Mouse (Mus musculus) left cerebral cortex, postnatal 4 days (tissue): Measurements from ENCODE around the gene Cdh15. TPM values are rescaled to one million over a fixed set of nuclear protein-coding genes. Genes with fewer than 3 reads are reported as not detected.

Experiments used
- DNase-seq: peaks from one replicate; pipeline ENCODE4 v3.0.0-alpha.2; 2022
- intact Hi-C: fragments of 180-260 bp; cut with DNase I; formaldehyde crosslinking; loops from one replicate; pipeline ENCODE4 v1.15.1; 2025
- total RNA-seq, 2 experiments: library from RNA; stranded (reverse); gene quantifications; 2 replicates each; pipeline ENCODE4 v1.2.3; 2021

The Cdh15 gene
- total RNA-seq, 2 experiments from 2014 or later: 1.2 to 1.7 TPM

DNA sequence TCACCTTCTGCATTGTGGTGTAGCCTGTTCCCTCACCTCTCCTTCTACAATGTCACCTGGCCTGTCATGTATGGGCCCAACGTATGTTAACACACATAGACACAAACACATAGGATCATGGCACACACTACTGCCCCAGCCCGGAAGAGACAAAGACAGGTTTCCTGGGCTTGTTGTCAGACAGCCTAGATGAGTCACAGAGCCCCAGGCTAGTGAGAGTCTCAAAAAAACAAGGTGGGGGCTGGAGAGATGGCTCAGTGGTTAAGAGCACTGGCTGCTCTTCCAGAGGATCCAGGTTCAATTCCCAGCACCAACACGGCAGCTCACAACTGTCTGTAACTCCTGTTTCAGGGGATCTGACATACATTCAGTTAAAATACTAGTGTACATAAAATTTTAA is 30.5 kb downstream of the Cdh15 start:
- DNase-seq: no peak
- intact Hi-C loops: no loop called here

DNA sequence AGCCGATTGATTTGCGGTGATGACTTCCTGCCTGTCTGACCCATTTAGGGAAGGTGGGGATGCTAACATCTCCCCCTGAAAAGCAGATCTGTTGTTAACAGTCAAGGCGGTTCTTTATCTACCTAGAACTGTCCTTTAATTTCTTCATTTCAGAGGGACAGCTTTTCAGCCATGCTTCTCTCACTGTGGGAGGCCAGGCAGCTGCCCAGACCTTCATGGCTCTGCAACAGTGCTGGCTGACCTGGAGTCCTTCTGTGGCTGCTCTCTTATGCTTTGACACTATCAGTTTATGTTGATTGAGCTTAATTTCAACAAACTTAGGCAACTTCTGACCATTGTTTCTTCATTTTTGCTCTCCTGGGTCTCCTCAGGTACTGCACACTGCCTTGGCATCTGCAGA is 32.5 kb downstream of the Cdh15 start:
- intact Hi-C loops: no loop called here
- no peak for DNase-seq

DNA sequence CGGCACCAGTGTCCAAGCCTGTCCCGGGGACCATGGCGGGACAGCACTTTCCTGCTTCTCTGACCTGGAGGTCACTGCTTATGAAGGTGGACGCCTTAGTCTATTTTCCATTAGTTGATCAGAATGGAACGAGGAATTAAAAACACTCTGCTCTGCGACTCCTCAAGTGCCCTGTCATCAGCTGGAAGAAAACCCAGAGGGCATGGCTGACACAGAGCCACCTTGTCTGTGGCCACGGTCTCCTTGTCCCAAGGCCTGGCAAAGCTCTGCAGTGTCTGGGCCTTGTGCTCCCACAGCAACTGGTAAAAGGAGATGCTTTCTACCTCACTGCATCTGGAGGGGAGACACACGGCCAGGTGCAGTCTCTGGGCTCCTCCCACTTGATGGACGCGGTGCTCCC is 35.9 kb downstream of the Cdh15 start:
- intact Hi-C loops: no loop called here
- no peak for DNase-seq

DNA sequence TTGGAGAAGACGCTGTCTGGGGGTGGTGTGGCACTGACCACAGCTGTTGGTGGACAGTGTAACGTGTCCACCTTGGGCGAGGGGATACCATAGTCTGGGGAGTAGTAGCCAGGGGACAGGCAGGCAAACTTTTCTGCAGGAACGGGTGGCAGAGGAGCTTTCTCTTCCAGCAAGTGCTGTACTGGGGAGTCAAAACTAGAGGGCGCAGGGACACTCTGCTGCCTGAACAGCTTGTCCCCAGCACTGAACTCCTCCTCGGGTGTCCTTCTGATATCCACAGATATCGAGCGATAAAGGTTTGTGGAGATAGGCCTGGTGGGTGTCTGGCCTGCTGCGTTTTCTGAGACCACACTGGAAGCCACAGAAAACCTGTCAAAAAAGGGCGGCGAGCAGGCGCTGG is 43.7 kb downstream of the Cdh15 start:
- intact Hi-C loops: no loop called here
- DNase-seq: no peak

DNA sequence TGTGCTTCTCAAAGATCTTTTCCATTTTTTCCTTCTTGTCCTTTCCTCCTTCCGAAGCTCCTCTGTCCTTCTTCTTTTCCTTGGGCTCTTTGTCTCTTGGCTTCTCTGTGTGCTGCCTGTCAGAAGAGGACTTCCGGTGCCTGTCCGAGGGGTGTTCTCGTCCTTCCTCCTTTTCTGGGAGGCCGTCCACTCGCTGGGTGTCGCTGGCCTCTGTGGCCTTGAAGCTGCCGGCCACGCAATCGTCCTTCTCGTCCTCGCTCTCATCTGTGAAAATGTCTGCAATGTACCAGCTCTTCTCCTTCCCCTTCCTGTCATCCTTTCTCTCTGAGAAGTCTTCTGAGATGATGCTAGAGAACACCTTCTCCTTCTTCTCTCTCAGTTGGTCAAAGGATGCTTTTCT is 45.7 kb downstream of the Cdh15 start:
- no peak for DNase-seq
- intact Hi-C loops: no loop called here

DNA sequence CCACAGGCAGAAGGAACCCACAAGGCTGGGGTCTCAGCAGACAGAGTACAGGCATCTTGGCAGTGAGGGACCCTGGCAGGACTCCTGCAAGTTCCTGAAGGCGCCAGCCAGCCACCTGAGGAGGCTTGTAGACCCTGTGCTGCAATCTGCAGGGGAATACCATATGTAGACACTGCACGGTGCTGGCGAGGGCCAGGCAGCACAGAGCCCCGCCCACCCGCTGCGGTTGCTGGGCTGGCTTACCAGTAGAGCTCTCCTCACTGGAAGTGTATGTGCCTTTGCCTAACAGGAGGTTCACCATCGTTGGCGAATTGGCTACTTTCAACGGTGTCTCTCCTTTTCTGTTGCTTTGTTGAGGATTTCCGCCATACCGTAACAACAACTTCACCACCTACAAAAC is 48.6 kb downstream of the Cdh15 start:
- DNase-seq: no peak
- intact Hi-C loops: no loop called here

DNA sequence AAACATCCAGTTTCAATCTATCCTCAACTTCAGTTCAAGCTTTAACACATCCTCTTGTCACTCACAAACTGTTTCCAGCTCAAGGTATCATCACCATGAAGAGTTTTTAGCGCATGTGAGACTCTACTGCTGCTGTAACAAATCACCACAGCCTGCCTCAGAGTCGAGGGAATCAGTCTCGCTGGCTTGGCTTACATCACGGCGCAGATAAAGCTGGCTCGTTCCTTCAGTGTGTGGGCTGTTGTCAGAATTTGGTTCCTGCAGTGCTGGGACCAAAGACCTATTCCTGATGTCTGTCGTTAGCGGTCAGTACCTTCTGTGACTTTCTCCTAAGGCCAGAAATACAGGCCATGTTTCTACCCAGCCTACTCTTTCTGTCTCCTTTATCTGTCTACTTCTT is 49.4 kb downstream of the Cdh15 start:
- DNase-seq: no peak

DNA sequence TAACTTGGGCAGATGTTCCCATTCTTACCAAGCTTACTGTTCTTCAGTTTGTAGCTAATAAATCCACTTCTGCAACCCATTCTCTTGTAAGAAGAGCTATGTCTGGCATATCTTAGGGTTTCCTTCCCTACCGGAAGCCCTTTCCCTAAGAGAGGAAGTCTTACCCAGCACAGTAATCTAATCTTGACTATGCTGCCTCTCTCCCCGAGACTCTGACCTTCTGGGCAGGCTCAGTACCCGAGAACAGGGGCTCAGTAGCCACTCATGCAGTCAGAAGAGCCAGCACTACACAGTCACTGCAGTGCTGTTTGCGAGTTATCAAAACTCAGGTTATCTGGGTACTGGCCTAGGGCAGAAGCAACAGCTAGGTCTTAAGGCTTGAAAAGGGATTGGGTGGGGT is 50.3 kb downstream of the Cdh15 start:
- intact Hi-C loops: no loop called here
- DNase-seq: no peak

More for the DNA sequence above, 49.4 kb downstream of the Cdh15 start:
- intact Hi-C loops: no loop called here

DNA sequence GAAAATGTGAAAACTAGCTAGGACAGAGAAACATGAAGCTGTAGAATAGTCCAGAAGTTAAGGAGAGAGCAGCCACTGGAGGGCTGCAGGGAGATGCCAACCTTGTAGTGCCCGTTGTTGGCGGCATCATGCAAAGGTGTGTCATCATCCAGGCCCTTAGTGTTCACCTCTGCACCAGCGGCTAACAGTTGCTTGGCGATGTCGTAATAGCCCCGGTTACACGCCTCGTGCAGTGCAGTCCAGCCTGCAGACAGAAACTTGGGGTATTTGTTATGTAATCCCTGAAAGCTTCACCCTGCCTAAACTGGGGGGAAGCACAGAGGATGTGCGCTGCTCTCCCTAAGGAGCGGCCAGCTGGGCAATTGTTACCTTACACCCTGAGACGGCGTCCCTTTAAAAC is 50.7 kb downstream of the Cdh15 start:
- intact Hi-C loops: no loop called here
- DNase-seq: no peak

DNA sequence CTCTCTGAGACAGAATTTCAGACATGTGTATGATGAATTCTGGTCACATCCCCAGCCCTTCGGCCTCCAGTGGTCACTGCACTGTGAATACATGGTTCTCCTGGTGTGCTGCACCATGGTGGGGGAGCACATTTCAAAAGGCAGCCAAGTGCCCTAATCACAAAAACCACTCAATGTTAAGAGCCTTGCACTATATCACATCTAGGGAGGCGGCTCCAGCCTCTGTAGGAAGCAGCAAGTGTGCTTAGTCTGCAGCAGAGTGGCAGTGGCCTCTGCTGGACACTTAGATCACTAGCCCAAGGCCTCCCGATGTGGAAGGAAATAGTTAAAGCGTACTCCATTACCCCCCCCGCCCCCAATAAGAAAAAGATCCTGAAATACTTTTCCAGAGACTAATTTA is 51.3 kb downstream of the Cdh15 start:
- intact Hi-C loops: no loop called here
- no peak for DNase-seq

DNA sequence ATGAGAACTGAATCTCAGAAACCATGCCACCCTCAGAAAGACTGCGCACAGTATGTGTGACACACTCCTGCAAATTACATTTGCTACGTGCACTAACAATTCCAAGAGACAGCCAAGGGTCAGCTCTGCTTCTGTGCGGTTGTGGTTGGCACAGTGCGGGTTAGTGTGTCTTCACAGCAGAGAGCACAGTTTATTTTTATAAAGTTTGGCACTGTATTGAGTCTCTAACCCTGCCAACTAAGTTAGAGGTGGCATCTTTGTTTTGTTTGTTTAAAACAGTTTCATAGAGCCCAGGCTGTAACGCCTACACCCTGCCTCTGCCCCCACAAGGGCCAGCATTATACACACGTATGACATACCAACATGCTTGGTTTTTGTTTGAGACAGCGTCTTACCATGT is 53.7 kb downstream of the Cdh15 start:
- no peak for DNase-seq
- intact Hi-C loops: no loop called here

DNA sequence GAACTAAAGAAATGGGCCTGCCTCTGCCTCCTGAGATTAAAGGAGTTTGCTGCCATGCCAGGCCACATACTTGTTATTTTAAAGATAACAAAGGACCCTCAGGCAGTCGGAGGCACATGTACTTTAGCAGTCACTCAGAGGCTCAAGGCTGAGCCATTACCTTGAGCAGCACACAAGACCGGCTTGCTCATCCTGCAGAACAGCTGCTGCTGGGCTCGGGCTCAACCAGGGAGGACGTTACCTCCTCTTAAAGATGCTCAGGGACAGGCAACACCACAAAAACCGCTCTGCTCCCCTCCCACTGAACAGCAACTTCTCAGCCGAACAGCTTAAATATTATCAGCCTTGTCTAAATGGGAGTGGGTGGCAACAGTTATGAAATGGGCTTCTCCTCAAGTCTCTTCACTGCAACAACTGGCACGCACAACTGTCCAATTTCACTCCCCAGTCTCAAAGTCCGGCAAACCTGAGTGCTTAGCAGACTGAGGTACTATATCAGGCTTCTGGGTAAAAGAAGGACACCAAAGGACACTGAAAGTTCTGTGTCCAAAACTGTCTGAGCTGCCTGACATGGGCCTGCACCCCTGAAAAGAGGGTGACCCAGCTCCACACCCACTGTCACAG is 54.2 kb downstream of the Cdh15 start:
- intact Hi-C loops: no loop called here
- no peak for DNase-seq

DNA sequence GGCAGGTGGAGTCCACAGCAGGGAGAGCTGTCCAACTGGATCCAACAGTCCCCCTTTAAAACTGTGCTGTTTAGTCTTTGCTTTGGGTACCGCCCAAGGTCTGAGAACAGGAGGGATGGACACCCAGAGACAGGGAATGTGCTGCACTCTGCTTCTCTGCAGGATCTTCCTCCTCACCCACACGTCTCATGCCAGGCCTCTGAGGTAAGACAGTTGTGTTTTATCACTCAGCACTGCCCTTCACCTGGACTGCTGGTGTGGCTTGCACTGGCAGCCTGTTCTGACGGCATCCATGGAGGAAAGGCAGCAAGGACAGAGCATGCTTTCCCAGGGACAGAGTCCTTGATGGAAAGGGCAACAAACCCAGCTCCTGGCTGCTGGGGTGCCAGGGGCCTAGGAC is 54.8 kb downstream of the Cdh15 start:
- intact Hi-C loops: no loop called here
- no peak for DNase-seq

DNA sequence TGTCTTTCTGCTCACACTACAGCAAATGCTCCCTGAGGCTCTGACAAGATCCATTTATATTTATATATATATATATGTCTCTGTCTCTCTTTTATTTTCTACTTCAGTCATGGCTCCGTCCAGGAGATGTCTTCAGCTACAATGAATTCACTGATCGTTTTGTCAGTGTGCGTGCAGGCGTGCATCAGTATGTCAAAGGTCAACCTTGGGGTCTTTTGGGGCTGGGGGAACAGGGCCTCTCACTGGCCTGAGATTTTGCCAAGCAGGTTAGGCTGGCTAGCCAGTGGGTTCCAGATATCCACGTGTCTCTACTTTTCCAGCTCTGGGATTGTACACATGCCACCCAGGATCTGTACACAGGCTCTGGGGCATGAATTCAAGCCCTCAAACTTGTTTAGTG is 55.2 kb downstream of the Cdh15 start:
- intact Hi-C loops: no loop called here
- no peak for DNase-seq

DNA sequence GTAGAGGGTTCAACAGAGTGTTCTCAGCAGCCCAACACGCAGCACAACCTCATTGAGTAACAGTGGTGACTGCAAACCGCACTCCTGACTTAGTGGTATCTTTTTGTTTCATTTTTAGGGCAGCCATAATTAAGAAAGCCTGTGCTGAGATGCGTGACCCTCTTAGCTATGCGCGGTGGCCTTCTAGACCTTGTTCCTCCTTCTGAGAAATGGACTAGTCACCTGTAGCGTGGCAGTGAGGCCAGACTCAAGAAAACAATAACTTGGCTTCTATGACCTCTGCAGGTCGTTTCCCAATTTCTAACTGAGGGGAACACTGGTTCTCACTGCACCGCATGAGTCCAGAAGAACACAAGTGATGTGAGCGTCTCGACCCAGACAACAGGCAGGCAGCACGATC is 56.7 kb downstream of the Cdh15 start:
- DNase-seq: no peak
- intact Hi-C loops: no loop called here

DNA sequence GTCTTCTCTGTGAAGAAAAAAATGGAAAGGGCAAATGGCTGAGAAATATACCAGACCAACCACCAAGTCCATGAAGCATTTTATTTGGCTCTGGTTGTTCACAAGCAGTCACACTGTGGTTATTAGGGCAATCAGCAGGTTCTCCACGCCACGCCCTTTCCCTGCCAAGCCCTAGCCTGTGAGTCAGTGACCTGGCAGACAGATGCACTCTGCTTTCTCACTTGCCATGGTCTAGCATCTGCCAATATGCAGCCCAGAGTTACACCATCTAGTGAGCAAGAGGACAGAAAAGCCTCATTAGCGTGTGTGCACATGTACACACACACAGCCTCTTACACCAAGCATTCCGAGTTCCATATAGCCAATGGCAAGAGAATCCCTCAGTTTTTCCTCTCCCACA is 57.6 kb downstream of the Cdh15 start:
- intact Hi-C loops: loop anchor here (5.0 kb wide), 2 partner anchors 137 to 157 kb away; partner anchors contain the start of genes Ankrd11 and Spg7
- DNase-seq: no peak

DNA sequence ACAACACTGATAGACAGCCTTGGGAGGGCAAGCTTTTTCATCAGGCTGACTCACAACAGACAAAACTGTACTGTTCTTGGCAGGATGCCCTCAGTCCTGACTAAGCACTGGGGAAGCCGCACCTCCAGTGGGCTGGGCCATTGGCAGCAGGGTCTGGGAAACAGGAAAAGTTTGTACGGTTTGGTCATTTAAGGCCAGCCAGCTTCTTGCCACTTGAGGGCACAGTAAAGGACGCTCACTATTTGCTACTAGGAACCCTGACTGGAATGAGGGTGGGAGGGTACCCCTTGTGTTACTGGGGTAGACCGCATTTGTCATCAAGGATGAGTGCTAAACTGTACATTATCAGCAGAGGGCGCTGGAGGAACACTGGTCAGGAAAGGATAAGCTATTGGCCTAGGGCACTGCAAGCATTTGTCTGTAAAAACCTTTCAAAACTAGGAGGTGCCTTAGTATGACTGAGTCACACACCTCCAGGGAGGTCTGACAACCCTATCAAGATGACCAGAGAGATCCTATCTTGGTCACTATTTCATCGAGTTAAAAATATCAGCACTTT is 58.8 kb downstream of the Cdh15 start:
- intact Hi-C loops: loop anchor here (5.0 kb wide), 2 partner anchors 136 to 156 kb away; partner anchors contain the start of genes Ankrd11 and Spg7
- DNase-seq: peak; percentile 80

DNA sequence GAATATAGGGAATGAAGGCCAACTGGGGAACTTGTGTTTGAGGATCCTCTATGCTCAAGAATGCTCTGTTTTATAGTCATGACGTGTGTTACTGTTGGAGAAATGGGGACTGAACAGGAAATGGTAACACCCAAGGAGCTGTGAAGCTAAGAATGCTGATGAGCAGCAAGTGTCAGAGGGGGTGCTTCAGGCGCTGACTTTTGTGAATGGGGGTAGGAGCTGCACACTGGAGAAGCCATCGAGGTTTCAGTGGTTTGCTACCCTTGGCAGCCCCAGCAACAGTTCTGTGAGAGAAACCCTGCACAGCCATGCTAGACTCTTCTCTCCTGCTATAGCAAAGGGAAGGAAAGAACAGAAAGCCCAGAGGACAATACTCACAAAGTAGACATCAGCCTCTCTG is 64.4 kb downstream of the Cdh15 start:
- DNase-seq: no peak
- intact Hi-C loops: no loop called here

DNA sequence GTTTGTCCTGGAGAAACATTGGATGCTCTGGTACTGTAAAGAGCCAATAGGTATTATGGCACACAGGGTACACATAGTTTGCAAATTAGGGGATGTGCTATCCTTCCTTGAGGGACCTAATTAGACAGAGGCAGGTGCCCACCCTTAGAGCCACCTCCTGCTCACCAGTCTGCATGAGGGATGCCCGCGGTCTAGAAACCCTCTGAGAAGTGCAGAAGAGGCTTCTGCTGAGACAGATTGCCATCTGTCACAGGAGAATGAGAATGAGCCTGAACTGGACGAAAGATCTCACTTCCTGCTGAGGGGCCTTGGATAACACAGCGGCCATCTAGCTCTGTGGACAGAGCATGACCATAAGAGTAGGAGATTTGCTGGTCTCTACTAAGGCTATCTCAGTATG is 65.1 kb downstream of the Cdh15 start:
- intact Hi-C loops: no loop called here

DNA sequence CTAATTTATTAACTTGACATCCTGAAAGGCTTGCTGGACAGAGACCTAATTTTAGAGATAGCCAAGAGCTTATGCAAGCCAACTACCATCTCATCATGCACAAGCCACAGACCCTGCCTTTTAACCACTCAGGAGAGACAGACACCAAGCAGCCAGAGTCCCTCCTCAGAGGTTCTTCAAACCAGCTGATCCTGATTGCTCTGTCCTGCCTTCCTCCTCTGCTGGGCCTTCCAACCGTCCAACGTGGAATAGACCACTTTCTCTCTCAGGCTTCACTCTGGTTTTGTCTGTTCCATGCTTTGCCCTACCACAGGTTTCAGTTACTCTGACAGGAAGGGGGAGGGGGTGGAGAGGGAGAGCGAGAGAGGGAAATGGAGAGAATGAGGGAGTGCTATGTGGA is 69.0 kb downstream of the Cdh15 start:
- intact Hi-C loops: no loop called here
- no peak for DNase-seq

More for the DNA sequence above, 65.1 kb downstream of the Cdh15 start:
- DNase-seq: no peak
